Mouse (Mus musculus) CH12.LX (cell line): Measurements from ENCODE around the gene Ablim1. TPM values are rescaled to one million over a fixed set of nuclear protein-coding genes. Genes with fewer than 3 reads are reported as not detected.

Experiments
- DNase-seq: peaks from one replicate; pipeline ENCODE4 v3.0.0-alpha.2; 2013; ENCODE audit errors: extremely low read depth
- H3K27ac ChIP-seq: 2 replicates; pipeline ENCODE4 v1.5.1; 2012; ENCODE audit warnings: low read depth, mild to moderate bottlenecking, control low read depth, moderate library complexity; ENCODE audit not compliant: insufficient read depth
- H3K27me3 ChIP-seq: replicated peaks from 2 replicates; pipeline ENCODE3; 2012; ENCODE audit warnings: inconsistent platforms
- H3K36me3 ChIP-seq, 2 experiments: replicated peaks in 1 of 2; 2 replicates each; pipeline versions ENCODE3 to v1.6.1; 2012; ENCODE audit warnings: inconsistent platforms in 1 of 2, low read length in 1 of 2, mild to moderate bottlenecking in 1 of 2, mixed read lengths in 1 of 2, moderate library complexity in 1 of 2; ENCODE audit not compliant: control insufficient read depth in 1 of 2, insufficient read depth in 1 of 2
- H3K4me1 ChIP-seq, 2 experiments: 2 replicates each; pipeline ENCODE4 v1.6.1; 2012; ENCODE audit warnings: inconsistent platforms in 1 of 2, moderate library complexity in 1 of 2; ENCODE audit not compliant: insufficient read depth in 2 of 2, control insufficient read depth in 1 of 2
- H3K4me2 ChIP-seq: 2 replicates; pipeline ENCODE4 v1.6.1; 2012; ENCODE audit warnings: low read depth, mild to moderate bottlenecking, control low read depth; ENCODE audit not compliant: poor library complexity, insufficient read depth, severe bottlenecking
- H3K4me3 ChIP-seq, 3 experiments: fragments of 150-350 bp in 1 of 3; sonication (generic) in 1 of 3; replicated peaks in 1 of 3; 2 replicates each; pipeline versions ENCODE3 to v1.5.1; 2011 to 2012; ENCODE audit warnings: low read depth in 2 of 3, low read length in 2 of 3, mild to moderate bottlenecking in 2 of 3, moderate library complexity in 2 of 3, control low read depth in 1 of 3, improper control_type of control experiment in 1 of 3, inconsistent platforms in 1 of 3, mixed read lengths in 1 of 3; ENCODE audit not compliant: poor library complexity in 1 of 3
- H3K79me2 ChIP-seq: replicated peaks from 2 replicates; pipeline ENCODE4 v1.6.1; 2012; ENCODE audit warnings: mild to moderate bottlenecking, moderate library complexity; ENCODE audit not compliant: control insufficient read depth, poor library complexity, insufficient read depth, severe bottlenecking; ENCODE audit errors: extremely low read depth
- H3K9ac ChIP-seq: 2 replicates; pipeline ENCODE4 v1.6.1; 2012; ENCODE audit warnings: low read depth, mild to moderate bottlenecking, control low read depth, moderate library complexity; ENCODE audit not compliant: insufficient read depth
- H3K9me3 ChIP-seq: replicated peaks from 2 replicates; pipeline ENCODE3; 2012; ENCODE audit warnings: low read length, inconsistent platforms, mixed read lengths
- BHLHE40 ChIP-seq: IDR thresholded peaks from 2 replicates; pipeline ENCODE4 v1.6.1; 2011; ENCODE audit warnings: mild to moderate bottlenecking, low read depth, low read length, improper control_type of control experiment
- CHD1 ChIP-seq: IDR thresholded peaks from 2 replicates; pipeline ENCODE4 v1.6.1; 2012; ENCODE audit warnings: low read depth, low read length, improper control_type of control experiment, inconsistent platforms
- CHD2 ChIP-seq: IDR thresholded peaks from 2 replicates; pipeline ENCODE4 v1.6.1; 2011; ENCODE audit warnings: low read length, improper control_type of control experiment
- CTCF ChIP-seq, 2 experiments: IDR thresholded peaks in 1 of 2; conservative IDR thresholded peaks in 1 of 2; 2 replicates each; pipeline ENCODE4 v1.5.1; 2011 to 2012; ENCODE audit warnings: low read depth in 2 of 2, low read length in 2 of 2, improper control_type of control experiment in 1 of 2, inconsistent platforms in 1 of 2, mild to moderate bottlenecking in 1 of 2, moderate library complexity in 1 of 2
- ELF1 ChIP-seq: IDR thresholded peaks from 2 replicates; pipeline ENCODE4 v1.6.1; 2014; ENCODE audit warnings: low read depth, mild to moderate bottlenecking, inconsistent platforms, low read length, improper control_type of control experiment
- EP300 ChIP-seq: IDR thresholded peaks from 2 replicates; pipeline ENCODE4 v1.6.1; 2011; ENCODE audit warnings: low read length, improper control_type of control experiment
- GABPA ChIP-seq: IDR thresholded peaks from 2 replicates; pipeline ENCODE4 v1.6.1; 2012; ENCODE audit warnings: low read depth, low read length, improper control_type of control experiment, inconsistent platforms; ENCODE audit not compliant: insufficient replicate concordance
- MAFK ChIP-seq: IDR thresholded peaks from 2 replicates; pipeline ENCODE4 v1.6.1; 2011; ENCODE audit warnings: low read length, improper control_type of control experiment; ENCODE audit not compliant: insufficient replicate concordance
- PAX5 ChIP-seq: IDR thresholded peaks from 2 replicates; pipeline ENCODE4 v1.6.1; 2012; ENCODE audit warnings: low read length, inconsistent platforms, mixed read lengths
- RCOR1 ChIP-seq: conservative IDR thresholded peaks from 2 replicates; pipeline ENCODE4 v1.6.1; 2012; ENCODE audit warnings: low read depth, mild to moderate bottlenecking, inconsistent platforms, low read length, improper control_type of control experiment
- SIN3A ChIP-seq: IDR thresholded peaks from 2 replicates; pipeline ENCODE4 v1.6.1; 2012; ENCODE audit warnings: low read length, improper control_type of control experiment, inconsistent platforms
- UBTF ChIP-seq: IDR thresholded peaks from 2 replicates; pipeline ENCODE4 v1.6.1; 2012; ENCODE audit warnings: low read depth, mild to moderate bottlenecking, inconsistent platforms, low read length, improper control_type of control experiment, moderate library complexity
- USF1 ChIP-seq: IDR thresholded peaks from 2 replicates; pipeline ENCODE4 v1.6.1; 2014; ENCODE audit warnings: low read depth, mild to moderate bottlenecking, inconsistent platforms, low read length, improper control_type of control experiment
- dilution Hi-C: fragments of 300-500 bp; cut with MboI; formaldehyde crosslinking; loops from 2 replicates; pipeline ENCODE4 v1.14.3; 2020; ENCODE audit warnings: low sequenced_read_pairs; ENCODE audit not compliant: extremely low pct_unique_long_range_greater_than_20kb, extremely low pct_ligation_motif_present
- in situ Hi-C: fragments of 300-500 bp; cut with MboI; formaldehyde crosslinking; loops from 3 replicates; pipeline ENCODE4 v1.14.3; 2019; ENCODE audit warnings: low sequenced_read_pairs, low pct_ligation_motif_present, low pct_unique_long_range_greater_than_20kb, mixed read lengths
- polyA plus RNA-seq: library from polyadenylated mRNA; unstranded; fragments of >175 nt; gene quantifications from 2 replicates; pipeline ENCODE4 v1.2.1, GENCODE M21; 2012; ENCODE audit warnings: low read depth; ENCODE audit not compliant: insufficient read length
- total RNA-seq, 2 experiments: library from RNA; depleted of rRNA; stranded (reverse); fragments of 300-350 nt in 1 of 2; fragments of >200 nt in 1 of 2; gene quantifications; 2 replicates each; pipeline ENCODE4 v1.2.3; 2012 to 2014

The Ablim1 gene
- total and polyA plus RNA-seq, 3 experiments, result 0.85 to 2.4 (median 2.0) TPM

GRCm38 (mm10) chr19:57118785-57119565, 195.7 kb downstream of the Ablim1 start (continued):
- TF ChIP-seq ELF1 (peak; percentile 48; the same call in 1 of the 2 replicates), CHD2 (no peak), UBTF (no peak), MAFK (0 out of 2 replicates have a peak, but pooled peaks have one; percentile 43), PAX5 (no peak), USF1 (no peak), EP300 (peak; percentile 71)

GRCm38 (mm10) chr19:57117751-57118150, 197.0 kb downstream of the Ablim1 start:
- no peak overlapping the region for H3K4me2 ChIP-seq
- no peak overlapping the region for H3K4me3 ChIP-seq
- no peak overlapping the region for H3K27ac ChIP-seq
- peaks cover 2% of the 10 kb centered on the region for H3K9me3 ChIP-seq
- H3K36me3 ChIP-seq, result no peaks in the 10 kb centered on the region
- no peak for DNase-seq
- TF ChIP-seq SIN3A (no peak), GABPA (no peak), USF1 (no peak), CHD1 (no peak)
- TF ChIP-seq, all 38 proteins: peak for 0
- H3K79me2 ChIP-seq, result no peaks in the 10 kb centered on the region
- no peaks in the 10 kb centered on the region for H3K27me3 ChIP-seq
- in situ Hi-C loops, result no loop called here
- dilution Hi-C loops, result no loop called here
- peaks cover 14 to 55% of the 10 kb centered on the region in 2 experiments for H3K4me1 ChIP-seq
- H3K9ac ChIP-seq, result no peak overlapping the region

GRCm38 (mm10) chr19:57116871-57117501, 197.7 kb downstream of the Ablim1 start:
- peaks cover 2% of the 10 kb centered on the region for H3K9me3 ChIP-seq
- H3K4me3 ChIP-seq, result no peak overlapping the region
- no peaks in the 10 kb centered on the region for H3K27me3 ChIP-seq
- 0 out of 2 replicates have a peak overlapping the region, but pooled peaks have one; percentile 1 for H3K4me2 ChIP-seq
- in situ Hi-C loops, result no loop called here
- H3K9ac ChIP-seq, result no peak overlapping the region
- peaks cover 14 to 57% of the 10 kb centered on the region in 2 experiments for H3K4me1 ChIP-seq
- H3K27ac ChIP-seq, result no peak overlapping the region
- no peaks in the 10 kb centered on the region for H3K36me3 ChIP-seq
- dilution Hi-C loops, result no loop called here
- DNase-seq, result peak; percentile 44
- H3K79me2 ChIP-seq, result no peaks in the 10 kb centered on the region
- TF ChIP-seq CTCF (conservative IDR thresholded peaks at IDR 0.05 in 1 of 2, IDR thresholded peaks at IDR 0.05 in 1 of 2; ENCODE audit: low read depth in 2 of 2, low read length in 2 of 2) (no peak), CHD2 (no peak), BHLHE40 (0 out of 2 replicates have a peak, but pooled peaks have one; percentile 19), RCOR1 (no peak)
